Mouse (Mus musculus) cortical plate, adult 2 months (tissue): ENCODE measurements around the gene Cyp2e1.

Source experiments
- CTCF ChIP-seq: fragments of 200-500 bp; IDR thresholded peaks from 2 replicates; pipeline ENCODE4 v1.5.1; 2011; ENCODE audit warnings: mild to moderate bottlenecking, control low read depth, low read length; ENCODE audit not compliant: insufficient read depth; ENCODE audit errors: extremely low read depth
- POLR2A ChIP-seq: fragments of 200-500 bp; IDR thresholded peaks from 2 replicates; pipeline ENCODE4 v1.6.1; 2011; ENCODE audit warnings: mild to moderate bottlenecking, low read length, control low read depth; ENCODE audit not compliant: insufficient read depth; ENCODE audit errors: extremely low read depth

GRCm38 (mm10) chr7:140754556-140754955 lies 9.0 kb upstream of the Cyp2e1 start:
- no peak for TF ChIP-seq POLR2A
- no peak for TF ChIP-seq CTCF
